Mouse (Mus musculus): ENCODE measurements around the gene Ddi2.
A peak's percentile ranks its signal among the peaks of the same experiment; 100 is the strongest.

Gene Ddi2

DNA sequence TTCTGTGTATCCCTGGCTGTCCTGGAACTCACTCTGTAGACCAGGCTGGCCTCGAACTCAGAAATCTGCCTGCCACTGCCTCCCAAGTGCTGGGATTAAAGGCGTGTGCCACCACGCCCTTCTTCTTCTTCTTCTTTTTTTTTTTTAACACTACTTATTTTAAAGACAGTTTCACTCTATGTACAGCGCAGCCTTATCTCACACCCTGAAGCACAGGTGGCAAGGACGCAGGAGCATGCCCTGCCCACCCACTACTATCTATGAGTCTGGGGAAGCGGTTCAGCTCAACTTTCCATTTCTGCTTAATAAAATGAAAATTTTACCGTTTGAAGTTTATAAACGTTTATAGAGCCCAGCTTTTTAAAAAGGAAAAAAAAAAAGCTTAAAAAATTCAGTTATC, 34.7 kb downstream of the Ddi2 start:
- DNase-seq (ENCODE audit: low spot score in 2 of 2): no peak

DNA sequence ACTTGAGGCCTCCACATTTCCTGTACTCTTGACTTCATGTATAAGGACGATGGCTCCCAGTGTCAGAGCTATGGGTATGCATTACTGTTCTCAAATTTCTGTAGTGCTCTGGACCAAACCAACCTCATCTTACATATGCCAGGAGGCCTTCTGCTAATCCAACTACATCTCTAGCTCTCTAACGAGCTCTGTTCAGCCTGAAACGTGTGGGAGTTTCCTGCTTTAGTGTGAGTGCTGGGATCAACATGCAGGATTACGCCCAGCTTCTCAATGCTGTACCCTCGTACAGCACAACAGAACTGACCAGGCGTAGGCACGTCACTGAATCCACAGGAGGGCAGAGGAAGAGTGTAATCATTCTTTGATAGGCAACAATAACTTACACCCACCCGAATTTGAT, 36.7 kb downstream of the Ddi2 start:
- DNase-seq (ENCODE audit: low spot score in 2 of 2): no peak

DNA sequence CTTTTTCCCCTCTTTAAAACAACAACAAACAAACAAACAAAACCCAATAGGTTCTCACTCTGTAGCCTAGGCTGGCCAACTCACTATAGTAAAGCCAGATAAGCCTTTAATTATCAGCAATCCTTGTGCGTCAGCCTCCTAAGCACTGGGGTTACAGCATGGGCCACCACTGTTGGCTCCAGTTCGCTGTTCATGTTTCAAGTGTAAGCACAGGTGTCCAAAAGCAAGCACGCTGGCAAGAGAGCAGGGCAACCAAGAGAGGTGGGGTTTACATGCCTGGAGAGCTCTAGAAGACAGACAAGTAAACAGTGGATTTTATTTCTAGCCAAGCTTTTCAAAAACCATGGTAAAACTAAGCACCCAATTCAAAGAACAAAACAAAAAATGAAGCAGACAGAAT, 37.1 kb downstream of the Ddi2 start:
- DNase-seq (ENCODE audit: low spot score in 2 of 2): no peak

DNA sequence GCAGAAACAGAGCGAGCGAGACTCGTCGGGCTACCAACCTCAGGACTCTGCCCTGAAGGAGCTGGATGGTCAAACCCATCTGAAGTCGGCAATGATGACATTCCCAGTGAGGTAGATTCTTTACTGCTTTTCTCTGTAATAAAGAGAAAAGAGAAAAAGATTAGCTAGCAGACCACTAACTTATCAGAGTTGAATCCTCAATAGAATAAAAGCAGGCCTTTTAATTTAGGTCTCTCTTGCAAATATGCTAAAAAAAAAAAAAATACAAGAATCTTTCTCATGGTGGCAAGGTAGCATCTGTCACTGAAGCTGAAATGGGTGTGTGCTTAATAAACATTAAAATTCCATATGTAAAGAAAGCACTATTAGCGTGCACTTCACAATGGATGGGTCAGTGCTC, 37.7 kb downstream of the Ddi2 start, which contains the start of gene Rsc1a1:
Gene Rsc1a1, minus strand, starts transcription at position 101 of the 400 bp plus-strand sequence.
- DNase-seq (ENCODE audit: low spot score in 2 of 2): no peak

DNA sequence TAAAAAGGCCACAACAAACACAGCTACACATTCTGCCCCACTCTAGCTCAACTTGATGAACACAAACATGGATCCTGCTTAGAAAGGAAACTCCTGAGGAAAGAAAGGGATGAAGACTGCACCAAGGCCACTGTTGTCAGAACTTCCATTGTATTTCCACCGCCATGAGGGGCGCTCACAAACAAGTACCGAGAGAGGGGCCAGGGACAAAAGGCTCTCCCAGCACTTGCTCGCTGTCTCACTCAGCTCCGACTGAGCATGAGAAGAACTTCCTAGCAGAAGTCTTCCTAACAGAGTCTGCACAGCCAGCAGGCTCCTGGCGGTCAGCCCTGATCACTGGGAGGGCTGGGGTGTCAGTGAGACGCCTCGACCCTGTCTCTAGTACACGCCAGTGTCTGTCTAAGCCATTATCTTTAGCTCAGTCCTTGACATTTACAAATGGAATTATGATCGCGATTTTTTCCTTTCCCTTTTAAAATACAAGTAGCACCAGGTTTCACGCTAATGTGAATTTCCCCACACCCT, 40.5 kb downstream of the Ddi2 start:
- DNase-seq (ENCODE audit: low spot score in 2 of 2): no peak

DNA sequence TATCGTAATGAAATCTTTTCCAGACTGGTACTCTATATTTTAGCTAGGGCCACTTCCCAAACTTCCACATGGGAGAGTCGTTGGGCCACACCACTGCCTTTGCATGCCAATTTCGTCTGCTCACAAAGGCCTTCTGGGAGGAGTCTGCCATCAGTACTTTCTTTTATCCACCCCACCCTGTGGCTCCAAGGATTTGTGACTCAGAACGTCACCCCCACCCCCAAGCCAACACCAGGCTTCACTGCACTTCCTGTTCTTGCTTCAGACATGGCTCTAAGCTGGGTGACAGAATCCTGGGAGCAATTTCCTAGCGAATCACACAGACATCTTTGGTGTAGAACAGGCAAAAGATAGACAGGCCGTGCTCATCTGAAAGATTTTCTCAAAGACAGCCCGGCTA, 41.5 kb downstream of the Ddi2 start:
- no peak for DNase-seq (ENCODE audit: low spot score in 2 of 2)

DNA sequence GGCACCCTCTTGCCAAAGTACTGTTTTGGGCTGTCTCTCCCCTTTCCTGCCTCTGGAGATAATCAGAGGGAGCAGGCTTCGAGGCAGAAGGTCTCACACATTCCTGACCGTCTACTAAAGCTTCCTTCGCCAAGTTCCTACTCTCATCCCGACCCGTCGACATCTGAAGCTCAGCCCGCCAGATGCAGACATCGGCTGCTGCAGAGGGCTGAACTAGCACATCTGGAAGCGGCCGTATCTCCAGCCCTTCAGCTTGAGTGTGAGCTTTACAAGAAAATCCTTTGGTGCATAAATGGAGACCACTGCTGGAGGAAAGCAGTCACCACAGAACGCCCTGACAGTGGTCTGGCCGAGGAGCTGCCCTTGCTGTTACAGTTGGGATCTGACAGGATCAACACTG, 42.3 kb downstream of the Ddi2 start:
- no peak for DNase-seq (ENCODE audit: low spot score in 2 of 2)

DNA sequence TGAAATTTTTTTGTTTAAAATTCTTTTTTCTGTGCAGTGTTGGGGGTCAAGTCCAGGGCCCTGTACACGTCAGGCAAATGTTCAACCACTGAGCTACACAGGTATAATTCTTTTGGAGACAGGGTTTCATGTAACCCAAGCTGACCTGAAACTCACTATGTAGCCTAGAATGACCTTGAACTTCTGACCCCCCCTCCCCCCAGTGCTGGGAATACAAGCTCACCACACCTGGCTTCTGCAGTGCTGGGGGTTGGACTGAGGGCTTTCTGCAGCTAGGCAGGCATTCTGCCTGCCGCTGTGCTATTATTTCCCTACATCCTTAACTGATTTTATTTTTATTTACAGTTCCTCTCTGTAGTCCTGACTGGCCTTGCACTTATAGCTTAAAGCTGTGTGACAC, 44.2 kb downstream of the Ddi2 start:
- no peak for DNase-seq (ENCODE audit: low spot score in 2 of 2)

DNA sequence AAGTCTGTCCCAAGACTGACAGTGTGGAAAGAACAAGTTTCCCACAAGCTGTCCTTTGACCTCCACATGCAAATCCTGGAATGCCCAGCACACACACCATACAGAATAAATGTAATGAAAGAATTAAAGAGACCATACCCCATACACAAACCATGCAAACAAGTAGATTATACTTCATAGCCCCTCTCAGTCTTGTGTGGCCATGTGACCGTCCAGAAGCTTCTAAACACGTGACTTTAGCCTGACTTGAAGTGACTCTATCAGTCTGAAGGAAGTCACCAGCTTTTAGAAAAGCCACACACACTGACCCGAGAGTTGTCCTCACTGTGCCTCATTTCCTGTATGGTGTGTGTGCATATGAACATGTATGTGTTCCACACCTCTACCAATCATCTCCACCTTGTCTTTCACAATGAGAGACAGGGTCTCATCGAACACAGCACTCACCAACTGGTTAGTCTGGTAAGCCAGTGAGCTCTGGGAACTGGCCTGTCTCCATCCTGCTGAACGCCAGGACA, 46.7 kb downstream of the Ddi2 start:
- no peak for DNase-seq (ENCODE audit: low spot score in 2 of 2)

DNA sequence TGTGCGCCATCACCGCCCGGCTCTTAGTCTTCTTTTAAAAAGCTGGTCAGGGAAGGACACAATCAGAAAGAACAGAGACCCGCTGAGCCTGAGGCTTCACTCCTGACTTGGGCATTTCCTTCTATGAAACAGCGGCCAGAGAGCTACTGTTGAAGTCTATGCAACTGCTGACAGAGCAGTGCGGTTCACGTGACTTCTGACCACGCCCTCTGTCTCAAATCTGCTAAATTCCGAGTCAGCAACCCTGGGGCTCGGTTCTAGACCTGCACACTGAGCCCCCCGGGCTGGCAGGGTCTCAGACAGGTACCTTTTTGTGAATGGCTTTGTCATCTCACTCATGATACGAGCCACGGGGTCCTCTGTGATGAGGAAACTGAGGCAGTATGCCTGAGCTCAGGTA, 50.9 kb downstream of the Ddi2 start:
- no peak for DNase-seq (ENCODE audit: low spot score in 2 of 2)

DNA sequence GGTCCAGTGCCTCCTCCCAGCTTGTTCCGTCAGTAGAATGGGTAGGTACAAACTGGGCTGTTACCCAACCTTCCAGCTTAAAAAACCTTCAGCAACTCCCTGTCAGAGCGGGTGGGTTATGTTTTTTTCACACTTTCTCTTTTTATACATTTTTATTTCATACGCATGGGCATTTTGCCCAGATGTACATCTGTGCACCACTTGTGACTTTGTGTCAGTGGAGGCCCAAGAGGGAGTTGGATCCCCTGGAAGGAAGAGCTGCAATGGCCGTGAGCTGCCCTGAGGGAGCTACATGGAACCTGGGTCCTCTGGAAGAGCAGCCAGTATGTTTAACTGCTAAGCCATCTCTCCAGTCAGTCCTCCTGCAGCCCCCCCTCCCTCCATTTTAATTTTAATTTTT, 51.8 kb downstream of the Ddi2 start:
- no peak for DNase-seq (ENCODE audit: low spot score in 2 of 2)

DNA sequence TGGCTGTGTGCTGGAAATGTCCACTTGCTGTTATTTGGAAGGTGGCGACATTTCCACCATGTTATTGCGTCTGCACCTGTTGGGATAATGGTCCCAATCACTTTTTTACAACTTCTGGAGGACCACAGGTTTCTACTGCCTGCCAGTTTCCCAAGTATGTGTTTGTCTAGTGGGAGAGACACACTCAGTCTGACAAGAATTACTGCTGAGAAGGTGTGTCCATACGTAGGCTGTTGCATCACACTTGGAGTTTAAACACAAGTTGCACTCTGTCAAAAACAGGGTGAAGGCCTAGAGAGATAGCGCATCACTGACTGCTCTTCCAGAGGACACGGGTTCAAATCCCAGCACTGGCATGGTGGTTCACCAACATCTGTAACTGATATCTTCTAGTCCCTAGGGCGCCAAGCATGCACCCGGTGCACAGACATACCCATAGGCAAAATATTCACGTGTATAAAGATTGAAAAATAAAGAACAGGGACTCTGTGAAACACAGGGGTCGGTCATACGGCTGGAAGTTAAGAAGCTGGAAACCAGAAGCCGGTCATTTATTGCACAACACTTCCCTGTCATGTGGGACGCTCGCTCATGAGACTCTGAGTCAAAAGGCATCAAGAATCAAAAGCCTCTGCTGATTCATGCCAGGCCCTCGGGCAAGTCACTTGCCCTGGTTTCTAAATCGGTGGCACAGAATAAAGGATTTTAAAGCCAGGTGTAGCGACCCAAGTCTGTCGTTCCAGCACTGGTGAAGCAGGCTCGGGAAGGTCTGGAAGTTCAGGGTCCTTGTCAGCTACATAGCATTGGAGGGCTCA, 53.1 kb downstream of the Ddi2 start:
- no peak for DNase-seq (ENCODE audit: low spot score in 2 of 2)

DNA sequence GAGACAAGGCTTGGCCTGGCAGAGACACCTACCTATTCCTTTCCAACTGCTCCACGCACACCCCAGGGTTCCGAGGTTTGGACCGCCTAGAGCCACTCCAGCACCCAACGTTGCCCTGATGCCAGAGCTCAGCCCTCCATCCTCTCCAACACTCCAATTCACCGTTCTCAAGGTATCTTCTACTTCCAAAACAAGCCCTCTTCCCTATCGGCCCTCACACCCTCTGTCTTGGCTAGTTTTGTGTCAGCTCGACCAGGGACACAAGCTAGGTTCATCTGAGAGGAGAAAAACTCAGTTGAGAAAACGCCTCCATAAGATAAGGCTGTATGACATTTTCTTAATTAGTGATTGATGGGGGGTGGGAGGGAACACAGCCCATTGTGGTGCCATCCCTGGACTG, 58.4 kb downstream of the Ddi2 start, which contains the start of gene Plekhm2:
Gene Plekhm2, minus strand, starts transcription at position 101 of the 400 bp plus-strand sequence.
- no peak for DNase-seq (ENCODE audit: low spot score in 2 of 2)

DNA sequence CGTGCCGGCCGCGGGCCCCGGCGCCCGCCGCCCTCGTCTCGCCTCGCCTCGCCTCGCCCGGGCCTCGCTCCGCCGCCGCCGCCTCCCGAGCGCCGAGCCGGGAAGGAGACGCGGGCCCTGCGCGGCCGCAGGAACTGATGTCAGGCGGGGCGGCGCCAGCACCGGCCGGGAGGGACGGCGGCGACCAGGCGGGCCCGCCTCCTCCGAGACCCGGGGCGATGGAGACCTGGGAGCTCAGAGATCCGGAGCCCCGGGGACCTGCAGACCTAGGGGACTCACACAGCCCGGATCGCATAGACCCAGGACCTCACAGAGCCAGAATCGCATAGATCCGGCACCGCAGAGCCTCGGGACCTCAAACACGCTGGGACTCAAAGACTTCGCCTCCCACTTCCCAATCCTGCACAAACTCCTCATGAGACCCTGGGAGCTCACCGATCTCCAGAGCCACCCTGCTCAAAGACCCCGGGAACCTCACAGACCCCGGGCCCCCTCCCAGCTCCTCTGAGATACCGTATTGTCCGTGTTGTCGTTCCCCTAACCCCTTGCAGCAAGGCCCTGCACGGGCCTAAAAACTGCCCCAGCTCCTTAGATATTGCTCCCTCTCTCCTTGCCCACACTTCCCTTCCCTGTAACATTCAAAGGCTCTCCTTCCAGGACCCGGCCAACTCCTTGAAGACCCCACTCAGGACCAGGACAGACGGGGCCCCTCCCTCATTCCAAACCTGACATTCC, 59.0 kb downstream of the Ddi2 start:
- DNase-seq (ENCODE audit: low spot score in 2 of 2): peak; percentile 43 to 64

DNA sequence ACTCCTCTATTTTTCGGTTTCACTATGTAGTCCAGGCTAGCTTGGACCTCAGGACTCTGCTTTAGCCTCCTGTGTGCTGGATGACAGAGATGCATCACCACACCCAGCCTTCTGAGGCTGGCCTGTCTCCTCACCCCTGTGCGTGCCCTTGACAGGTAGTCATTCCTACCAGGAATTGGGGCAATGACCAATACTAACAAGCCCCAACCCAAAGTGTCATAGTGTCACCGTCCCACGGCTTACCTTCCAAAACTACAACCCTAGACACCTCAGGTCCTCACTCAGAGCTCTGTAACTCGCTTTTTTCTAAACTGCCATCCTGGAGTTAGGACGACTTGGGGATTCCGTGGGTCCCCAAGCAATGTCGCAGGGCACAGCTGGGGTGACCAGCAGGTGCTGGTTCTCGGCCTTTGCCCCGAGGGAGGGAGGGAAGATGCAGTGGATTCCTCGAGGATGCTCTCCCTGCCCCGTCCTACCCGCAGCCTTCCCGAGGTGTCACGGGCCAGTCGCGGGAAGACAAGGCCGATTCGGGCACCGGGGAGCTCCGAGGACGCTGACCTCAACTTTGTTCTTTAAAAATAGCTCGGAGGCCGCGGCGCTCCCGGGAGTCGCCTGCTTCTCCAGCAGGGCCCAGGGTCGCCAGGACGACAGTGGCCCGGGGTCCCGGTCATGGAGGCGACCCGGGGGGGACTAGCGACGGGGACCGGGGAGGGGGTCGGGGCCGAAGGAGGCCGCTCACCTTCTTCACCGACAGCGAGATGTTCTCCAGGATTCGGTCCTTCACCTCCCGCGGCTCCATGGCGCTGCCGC, 59.9 kb downstream of the Ddi2 start:
- peak; percentile 4 to 12 for DNase-seq (ENCODE audit: low spot score in 2 of 2)

DNA sequence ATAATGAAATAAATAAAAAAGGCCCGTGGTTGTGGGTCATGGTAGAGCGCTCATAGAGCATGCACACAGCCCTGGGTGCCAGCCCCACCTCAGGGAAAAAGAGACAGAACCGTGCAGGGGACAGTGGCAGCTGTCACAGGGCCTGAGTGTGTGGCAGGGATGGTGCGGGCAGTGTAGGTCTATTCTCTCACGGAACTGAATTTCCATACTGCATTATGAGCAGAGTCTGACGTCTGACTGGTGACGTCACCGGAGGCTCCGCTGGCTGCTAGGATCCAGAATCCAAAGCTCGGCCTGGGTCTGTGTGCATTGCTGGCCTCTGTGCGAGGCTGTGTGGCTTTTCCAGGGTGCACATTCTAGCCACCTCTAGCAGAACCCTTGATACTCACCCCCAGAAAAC, 62.3 kb downstream of the Ddi2 start:
- no peak for DNase-seq (ENCODE audit: low spot score in 2 of 2)

DNA sequence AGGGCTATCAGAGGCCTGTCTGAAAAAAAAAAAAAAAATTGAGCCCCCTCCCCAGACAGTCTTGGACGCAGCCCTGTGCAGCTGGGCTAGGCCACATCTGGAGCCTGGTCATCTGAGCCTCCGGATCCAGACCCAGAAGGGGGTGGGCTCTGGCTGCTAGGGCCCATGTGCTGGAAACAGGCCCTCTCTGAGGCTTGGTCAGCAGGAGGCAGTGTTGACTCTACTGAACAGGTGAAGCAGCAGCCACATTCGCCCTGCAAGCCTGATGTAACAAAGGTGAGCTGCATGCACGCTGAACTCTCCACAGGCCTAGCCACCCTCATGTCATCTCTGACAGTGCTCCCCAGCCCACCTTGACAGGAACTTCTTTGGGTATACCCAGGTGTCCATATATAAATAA, 63.5 kb downstream of the Ddi2 start:
- no peak for DNase-seq (ENCODE audit: low spot score in 2 of 2)

DNA sequence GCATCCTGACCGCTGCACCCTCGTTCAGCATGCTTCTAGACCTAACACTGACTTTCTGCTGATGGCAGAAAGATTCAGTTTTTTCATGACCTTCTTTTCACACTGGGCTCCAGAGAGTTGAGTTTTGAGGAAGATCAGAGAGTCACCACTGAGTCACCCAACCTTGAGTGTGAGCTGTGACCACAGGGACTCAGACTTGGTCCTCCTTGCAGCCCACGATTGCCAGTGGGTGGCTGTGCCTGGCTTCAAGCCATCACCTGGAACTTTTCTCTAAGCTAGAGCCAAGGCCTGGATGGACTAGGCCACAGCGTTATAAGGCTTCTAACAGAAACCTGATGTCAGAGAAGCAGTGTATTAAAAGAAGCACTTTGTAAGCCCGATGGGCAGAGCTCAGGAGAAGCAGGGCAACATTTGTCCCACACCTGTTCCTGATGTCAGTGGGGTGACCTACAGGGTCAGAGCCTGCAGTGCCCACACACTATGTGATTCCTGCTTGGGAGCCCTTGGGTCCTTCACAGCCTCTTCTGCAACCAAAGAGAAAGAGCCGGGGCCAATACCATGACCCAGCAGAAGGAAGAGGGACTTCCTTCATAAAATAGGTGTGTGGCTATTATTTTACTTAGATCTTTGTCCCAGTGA, 64.3 kb downstream of the Ddi2 start:
- DNase-seq (ENCODE audit: low spot score in 2 of 2): no peak

DNA sequence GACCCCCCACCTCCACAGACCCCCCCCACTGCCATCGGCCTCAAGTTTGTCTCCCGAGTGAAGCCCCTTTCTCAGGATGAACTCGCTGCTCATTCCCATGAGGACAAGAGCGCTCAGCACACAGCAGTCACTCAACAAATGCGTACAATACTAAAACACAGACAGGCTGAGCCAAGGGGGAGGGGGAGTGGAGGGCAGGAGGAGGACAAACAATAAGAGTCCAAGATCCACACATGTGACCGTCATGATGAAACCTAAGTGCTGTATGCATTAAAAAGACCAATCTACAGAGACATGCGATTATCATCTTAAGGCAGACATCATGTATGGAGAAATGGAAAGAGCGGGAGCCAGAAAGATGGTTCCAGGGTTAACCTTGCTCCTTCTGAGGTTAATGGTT, 66.3 kb downstream of the Ddi2 start:
- no peak for DNase-seq (ENCODE audit: low spot score in 2 of 2)

DNA sequence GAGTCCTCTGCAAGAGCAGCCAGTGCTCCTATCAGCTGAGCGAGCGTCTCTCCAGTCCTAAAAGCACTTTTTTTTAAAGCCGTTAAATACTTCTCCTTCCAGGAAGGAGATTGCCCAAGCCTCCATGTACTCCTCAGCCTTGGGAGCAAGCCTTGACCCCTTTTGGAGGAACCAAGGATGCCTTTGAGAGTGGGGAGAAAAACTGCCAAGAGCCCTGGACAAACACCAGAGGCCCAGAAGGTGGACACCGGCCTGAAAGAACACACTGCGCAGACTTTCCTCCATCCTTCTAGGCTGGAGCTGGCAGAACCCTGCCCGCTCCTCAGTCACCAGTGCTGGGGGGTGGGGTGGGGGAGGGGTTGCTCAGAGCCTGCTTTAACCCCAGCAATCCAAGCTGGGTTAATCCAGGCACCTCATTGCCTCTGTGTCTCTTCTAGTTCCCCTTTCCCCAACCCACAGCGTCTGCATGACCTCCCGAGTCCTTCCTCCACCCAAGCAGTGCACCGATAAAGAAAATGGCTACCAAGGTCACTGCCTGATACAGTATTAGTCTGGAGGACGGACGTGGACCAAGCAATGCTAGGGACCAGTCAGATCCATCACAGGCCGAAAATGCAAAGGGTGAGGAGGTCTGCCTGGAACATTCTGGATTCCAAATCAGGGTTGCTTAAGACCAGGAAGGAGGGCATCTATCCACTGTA, 67.2 kb downstream of the Ddi2 start:
- DNase-seq (ENCODE audit: low spot score in 2 of 2): no peak

DNA sequence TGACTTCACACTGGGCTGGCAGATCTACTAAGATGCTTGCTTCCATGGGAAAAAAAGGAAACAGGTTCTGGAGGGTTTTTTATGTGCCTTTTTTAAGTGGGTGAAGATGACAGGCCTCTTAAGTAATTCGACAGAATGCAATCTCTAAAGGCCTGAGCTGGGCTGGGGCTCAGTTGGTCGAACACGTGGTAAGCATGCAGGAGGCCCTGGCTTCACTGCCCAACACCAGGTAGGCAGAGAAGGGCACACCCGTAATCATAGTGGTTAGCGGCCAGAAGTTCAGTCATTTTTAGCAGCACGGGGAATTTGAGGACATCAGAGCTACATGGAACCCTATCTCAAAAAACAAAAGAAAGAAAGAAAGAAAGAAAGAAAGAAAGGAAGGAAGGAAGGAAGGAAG, 68.7 kb downstream of the Ddi2 start:
- no peak for DNase-seq (ENCODE audit: low spot score in 2 of 2)

Data from thymus, postnatal 10 days (tissue).